Mouse (Mus musculus) right cerebral cortex, postnatal 25 days (tissue): ENCODE data around the gene Acaa1b.

Source experiments
- DNase-seq: peaks from one replicate; pipeline ENCODE4 v3.0.0; 2022

Acaa1b gene

DNA sequence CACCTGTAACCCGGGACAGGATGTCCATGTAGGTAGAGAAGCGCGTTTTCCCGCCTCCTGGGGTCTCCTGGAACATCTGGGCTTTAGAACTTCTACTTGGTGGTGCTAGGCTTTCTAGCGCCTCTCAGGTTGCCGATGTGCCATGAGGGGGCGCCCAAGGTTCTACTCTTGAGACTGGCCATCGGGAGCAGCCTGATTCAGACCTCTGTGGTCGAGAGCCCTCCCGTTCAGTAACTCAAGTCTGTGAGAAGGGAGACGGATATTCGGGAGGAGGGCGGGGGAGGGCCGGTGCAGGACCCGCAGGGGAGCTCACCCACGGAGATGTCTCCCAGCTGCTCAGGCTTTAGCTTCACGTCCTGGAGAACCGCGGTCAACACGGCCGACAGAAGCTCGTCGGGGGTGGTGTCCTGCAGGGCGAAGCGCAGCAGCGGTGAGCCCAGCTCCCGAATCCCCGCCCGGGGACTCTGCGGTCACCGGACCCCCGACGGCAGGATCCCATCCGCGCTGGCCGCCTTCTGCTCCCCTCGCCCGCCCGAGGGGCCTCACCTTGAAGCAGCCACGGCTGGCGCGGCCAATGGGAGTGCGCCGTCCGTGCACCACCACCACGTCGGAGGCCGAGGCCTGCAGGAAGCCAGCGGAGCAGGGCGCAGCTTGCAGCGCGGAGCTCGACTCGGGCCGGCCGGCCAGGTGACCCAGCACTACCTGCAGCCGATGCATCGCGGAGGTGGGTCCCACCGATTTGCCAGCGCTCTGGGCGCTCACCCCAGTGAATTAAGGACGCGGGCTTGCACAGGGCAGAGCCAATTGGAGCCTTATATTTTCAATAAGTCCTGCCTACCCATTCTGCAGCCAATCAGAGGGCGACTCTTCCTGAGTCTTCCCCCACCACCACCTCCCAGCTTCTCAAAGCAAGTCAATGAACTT, at the start of gene Acaa1b:
Acaa1b (minus strand) TSS at position 816 of the 924 bp plus-strand sequence.
- peak; percentile 46 for DNase-seq

DNA sequence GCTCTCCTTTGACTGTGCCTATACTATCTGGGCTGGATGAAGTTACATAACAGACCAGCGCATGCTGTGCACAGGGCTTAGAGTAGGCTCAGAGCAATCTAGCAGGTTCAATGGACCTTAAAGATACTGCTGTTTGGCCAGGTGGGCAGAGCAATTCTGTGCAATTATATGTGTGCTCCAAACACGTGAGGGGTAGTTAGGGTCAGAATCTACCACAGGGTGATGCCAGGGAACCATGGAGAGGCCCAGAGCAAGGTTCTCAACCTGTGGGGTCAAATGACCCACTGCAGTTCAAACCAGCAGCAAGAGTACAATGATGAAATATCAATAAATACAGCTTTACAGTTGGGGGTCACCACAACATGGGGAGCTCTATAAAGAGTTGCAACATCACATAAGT, 49.8 kb upstream of the Acaa1b start:
- DNase-seq: no peak

DNA sequence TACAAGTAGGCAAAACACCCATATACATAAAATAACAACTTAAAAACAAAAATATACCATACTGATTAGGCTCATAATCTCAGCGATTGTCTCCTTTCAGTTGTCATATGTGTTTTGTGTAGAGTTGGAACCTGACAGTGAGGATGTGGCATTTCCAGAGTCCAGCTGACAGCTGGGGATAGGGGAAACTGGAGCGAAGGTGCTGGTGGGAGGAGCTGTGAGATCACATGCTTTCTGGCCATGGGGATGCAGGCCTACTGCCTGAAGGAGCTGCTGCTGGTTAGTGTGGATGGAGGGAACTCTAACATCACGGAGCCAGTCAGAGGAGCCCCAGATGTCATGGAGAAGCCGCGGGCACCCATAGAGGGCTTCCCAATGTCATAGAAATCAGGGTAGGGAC, 48.9 kb upstream of the Acaa1b start:
- no peak for DNase-seq

DNA sequence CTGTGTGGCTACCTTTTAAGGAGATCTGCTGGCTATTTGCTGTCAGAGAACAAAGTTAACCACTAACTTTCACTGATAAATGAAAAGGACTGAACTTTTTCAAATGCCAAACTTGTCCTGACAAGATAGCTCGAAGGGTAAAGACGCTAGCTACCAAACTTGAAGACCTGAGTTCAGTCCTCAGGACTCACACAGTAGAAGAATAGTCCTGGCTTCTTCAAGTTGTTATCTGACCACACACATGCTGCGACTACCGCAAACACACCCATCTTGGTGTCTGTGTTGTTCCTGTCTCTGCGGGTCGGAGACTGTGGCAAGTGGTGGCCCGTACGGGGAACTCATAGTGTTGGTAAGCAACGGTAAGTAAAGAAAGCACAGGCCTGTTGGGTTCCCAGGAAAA, 46.7 kb upstream of the Acaa1b start:
- no peak for DNase-seq

DNA sequence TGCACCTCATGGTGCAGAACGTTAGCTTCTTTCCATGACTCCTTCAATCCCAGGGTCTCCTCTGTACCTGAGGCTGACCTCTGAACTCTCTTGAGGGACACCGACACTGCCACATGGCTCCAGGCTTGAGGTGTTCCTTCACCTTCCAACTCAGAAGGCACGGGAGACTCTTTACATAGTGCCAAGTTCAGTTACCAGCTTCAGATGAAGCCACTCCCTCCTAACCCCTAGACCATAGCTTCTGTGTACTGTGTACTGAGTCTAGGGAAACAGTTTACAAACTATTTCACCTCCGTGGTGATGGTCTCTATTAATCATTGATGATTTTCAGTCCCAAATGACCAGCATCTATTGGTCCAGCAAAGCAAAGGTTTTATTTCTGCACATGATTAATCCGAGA, 44.8 kb upstream of the Acaa1b start:
- DNase-seq: no peak

DNA sequence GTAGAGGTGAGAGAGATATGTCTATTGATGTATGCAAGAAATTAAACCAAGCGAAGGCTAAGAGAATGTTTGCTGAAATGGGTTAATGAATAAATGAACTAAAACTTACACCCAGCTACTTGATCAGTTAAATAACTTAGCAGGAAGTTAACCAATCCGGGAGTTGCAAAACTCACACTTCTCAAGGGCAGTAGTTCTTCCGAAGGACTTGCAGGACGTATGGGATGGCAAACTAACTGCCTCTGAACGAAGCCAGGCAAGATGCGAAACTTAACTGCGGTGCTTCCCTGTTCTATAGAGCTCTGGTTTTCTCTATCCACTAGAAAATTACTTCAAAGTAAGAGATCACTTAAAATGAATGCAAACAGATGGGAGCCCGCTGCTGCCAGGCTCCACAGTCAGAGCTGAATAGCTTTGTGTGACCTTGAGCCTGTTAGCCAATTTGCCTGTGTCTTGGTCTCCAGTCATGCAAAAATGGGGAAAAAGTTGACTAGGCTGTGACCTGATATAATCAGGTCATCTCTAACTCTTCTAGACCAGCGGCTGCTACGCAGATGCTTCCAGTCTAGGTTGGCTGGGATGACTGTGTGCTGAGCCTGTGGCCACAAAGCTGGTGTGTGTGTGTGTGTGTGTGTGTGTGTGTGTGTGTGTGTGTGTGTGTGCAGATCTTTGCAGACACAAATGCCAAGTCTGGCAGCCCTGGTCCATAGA, 42.4 kb upstream of the Acaa1b start:
- DNase-seq: no peak

DNA sequence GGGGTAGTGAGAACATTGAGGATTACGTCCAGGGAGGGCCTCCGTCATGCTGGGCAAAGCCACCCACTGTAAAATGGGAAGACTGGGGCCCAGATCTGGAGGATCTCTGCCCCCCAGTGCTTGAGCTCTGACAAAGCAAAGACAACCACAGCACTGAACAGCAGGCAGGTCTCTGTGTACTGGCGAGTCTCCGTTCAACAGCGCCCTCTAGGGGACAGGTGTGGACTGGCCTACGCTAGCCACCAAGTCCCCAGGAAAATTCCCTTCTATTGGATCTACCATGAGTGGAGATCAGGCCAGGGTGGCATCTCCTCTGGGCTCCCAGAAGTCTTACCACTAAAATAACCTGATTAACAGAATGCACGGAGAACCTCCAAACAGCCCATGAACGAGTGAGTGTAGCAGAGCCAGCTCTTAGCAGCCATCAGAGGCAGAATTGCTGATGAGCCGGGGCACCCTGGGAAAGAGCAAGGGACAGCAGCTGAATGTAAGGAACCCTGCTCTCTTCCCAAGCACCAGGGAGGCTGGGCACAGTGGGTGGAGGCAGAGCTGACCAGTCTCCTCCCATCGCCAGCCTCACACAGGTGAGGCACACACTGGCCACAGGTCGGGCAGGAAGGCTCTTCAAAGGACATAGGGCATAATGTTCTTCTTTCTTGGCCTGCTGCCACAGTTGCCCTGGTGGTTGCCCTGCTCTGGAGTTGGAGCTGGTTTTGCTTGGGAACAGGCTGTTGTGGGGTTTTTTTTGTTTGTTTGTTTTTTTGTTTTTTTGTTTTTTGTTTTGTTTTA, 35.5 kb upstream of the Acaa1b start:
- peak; percentile 26 for DNase-seq

DNA sequence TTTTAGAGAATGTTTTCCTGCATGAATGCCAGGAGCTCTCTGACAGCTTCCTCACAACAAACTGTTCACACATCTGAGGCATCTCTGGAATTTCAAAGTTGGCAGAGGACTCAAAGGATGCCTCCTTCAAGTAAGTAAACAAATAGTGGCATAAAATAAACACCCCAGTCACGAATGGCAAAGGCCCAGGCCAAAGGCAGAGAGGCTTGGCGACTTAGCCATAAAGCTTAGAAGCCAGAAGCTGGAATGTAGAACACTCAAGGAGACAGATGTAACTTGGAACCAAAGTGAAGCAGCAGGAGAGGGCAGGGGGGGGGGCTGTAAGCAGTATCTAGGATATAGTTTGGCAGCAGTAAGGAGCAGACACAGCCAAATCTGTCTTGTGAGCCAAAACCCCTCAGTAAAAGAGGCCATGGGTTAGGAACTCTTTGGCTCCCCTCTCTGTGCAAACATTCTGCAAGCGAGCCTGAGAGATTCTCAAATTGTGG, 24.4 kb upstream of the Acaa1b start:
- no peak for DNase-seq

DNA sequence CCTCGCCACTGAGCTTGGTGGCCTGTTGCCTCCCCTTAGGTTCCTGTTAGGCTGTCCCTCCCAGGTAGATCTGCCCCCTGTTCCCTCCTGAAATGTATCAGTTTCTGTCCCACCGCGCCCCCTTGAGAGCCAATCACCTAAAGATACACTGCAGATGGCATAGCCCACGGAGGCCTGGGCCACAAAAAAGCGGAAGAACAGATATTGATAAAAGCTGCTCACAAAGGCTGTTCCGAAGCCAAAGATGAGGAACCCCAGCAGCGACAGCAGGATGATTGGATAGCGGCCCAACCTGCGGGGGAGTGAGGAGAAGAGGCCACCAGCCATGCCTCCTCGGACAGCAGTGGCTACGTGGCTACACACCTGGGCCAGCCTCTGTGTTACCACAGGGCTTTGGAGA, 22.4 kb upstream of the Acaa1b start:
- no peak for DNase-seq

DNA sequence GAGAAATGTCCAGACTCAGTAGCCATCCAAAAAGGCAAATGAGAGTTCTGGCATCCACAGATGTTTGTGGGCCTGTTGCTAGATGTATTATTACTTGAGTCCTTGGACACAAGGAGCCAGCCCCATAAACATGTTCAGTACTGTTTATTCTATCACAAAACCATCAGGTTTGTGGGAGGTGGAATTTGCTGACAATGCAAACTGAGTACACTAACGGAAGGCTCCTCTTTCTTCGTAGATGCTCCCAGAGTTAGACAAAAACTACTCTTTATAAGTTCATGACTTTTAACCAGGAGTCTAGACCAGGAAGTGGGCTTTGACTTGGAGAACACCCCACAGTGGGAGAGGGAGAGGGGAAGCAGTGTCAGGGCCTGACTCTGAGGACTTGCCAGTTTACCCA, 10.7 kb upstream of the Acaa1b start:
- DNase-seq: no peak

DNA sequence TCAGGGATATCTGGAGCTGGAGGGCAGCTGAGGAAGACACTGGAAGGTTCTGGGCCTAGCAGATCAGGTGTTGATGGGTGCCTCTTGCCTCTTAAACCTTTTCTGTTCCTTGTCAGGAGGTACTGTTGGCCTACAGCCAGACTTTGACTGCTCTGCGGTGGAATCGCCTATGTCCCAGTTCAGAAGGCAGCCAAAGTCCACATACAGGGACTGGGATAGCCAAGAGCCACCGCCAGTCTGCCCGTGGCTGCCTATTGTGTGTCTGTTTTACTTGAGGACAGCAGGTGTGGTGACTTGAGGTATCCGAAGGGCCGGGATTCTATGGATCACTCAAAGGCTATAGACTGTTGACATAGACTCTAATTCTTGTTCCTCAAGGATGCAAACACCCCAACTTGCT, 8.7 kb upstream of the Acaa1b start:
- no peak for DNase-seq

DNA sequence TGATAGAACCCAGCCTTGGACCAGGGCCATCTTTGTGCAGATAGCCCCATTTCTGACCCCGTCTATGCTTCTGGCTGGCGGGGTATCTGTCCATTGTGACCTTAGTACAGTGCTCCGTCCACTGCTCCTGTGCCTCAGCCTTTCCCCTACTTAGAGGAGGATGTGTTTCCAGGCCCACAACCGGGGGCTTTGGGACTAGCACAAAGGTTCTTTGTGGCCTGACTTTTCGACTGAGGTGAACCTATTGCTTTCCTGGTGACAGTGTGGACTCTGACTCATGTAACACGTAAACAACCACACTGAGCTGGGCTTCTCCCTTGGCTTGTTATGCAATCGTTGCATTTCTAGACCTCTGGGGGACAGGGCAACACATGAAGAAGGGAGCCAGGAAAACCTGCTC, 7.8 kb upstream of the Acaa1b start:
- no peak for DNase-seq

DNA sequence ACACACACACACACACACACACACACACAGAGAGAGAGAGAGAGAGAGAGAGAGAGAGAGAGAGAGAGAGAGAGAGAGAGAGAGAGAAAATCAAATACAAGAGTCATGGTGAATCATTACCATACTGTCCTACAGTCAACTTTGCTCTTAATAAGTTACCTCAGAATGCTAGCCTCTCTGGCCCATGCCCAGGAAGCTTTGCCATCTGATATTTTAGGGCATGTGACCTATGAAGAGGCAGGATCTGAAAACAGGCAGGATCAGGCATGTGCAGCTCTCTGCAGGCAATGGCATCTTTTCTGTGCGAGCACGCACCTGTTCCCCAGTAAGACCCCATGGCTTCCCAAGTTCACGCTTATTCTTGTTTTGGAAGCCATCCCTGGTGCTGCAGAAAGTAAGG, 3.8 kb upstream of the Acaa1b start:
- DNase-seq: no peak

DNA sequence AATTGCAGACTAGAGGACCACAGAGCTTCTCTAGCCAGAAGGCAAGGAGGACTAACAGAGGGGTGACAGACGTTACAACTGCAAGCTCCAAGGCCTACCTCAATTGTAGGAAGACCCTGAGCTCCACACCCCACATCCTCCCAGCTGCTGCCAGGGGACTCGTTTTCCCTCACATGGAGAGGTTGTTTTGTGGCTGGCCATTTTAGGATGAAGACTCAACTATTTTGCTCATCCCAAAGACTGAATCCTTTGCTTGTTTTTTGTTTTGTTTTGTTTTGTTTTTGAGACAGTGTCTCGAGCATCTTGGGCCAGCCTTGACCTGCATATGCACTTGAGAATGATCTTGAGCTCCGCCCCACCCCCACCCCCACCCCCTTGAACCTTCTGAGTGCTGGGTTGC, 2.0 kb upstream of the Acaa1b start, which contains the start of gene Gm47289:
Gm47289 (plus strand) TSS at position 301 of the 400 bp plus-strand sequence.
- DNase-seq: no peak

DNA sequence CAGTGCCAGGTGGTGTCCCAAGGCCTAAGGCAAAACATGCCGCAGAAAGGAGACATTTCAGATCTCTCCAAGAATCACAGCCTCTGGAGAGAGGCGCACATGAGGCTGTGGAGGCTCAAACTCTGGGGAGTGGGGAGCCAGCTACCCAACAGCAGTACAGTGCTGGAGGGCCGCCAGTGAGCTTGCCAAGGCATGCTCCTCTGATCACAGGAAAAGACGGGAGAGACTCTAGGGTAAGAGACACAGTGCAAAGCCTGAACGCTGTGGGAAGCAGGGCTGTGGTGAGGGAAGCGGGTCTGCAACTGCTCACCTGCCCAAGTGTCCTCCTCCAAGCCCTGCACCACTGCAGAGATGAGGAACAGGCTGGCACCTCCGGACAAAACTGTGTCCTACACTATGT, 1.1 kb downstream of the Acaa1b start:
- DNase-seq: no peak

DNA sequence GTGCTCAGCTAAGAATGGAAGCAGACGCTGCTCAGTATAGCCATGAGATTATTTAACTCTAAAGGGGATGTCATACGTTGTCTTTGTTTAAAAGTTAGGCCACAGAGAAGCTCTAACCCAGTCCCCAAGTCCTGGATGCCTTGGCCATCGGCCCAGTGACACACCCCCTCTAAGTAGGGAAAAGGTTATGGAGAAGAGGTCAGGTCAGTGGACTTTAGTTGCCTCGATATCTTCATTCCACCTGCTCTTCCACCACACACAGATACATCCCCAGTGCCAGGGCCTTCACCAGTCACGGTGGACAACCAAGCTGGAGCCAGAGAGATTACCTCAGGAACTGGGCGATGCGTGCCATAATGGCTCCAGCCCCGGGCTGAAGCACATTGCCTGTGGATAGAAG, 1.5 kb downstream of the Acaa1b start:
- no peak for DNase-seq

DNA sequence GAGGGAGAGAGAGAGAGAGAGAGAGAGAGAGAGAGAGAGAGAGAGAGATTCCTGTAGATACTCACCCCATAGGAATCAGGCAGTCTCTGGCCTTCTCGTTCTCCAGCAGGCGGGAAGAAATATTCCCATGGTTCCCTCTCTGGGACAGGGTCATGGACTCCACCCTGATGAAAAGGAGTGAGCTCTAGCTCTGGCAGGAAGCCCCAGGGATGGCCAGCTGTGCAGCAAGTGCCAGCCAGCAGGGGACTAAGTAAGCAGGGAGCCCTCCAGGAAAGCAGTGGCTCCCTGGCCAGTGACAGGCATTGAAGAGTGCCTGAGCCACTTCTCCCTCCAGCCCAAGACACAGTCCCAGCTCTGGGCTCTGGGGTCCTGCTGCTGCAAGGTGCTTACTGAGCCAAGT, 5.1 kb downstream of the Acaa1b start:
- no peak for DNase-seq

DNA sequence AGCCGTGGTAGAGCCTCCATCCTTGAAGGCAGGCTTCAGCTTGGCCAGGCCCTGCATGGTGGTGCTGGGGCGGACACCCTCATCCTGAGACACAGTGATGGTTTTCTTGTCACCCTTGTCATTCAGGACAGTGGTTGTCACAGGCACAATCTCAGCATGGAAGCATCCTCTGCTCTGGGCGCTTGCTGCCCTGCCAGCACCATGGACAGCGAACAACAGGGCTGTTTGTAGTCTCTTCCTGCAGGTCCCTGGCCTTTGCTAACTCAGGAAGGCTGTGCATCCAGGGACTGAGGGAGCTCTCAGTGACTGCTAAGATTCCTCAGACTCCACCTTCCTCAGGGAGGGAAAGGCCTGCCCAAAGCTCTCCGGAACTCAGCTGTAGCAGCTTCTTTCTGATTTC, 7.3 kb downstream of the Acaa1b start:
- no peak for DNase-seq

DNA sequence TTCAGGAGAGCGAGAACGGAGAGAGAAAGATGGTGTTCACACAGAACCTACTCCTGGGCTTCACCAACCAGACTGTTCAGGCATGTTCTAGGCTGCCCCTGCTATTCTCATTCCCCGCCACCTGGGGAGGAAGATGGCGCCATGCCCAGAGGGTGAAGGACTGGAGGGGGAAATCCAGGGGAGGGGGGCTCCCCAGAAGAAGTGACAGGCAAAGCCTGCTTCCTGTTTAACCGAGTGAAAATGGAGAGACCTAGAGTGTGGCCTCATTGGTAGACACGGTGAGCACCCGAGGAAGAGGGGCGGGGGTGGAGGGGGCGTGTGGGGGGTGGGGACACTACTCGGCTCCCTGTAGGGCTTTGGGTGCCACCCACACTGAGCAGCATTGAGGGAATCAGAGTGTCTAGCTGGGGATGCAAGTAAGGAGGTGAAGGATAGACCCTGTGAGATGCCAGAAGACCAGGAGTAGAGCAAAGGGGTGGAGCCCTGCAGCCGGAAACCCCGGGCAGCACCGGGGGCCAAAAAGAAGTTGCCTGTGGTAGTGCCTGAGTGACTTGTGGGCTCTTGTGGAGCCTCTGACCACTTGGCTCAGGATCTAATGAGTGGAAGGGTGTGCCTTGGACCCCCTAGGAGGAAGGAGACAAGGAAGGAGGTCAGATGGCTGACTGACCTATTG, 10.7 kb downstream of the Acaa1b start:
- DNase-seq: no peak

DNA sequence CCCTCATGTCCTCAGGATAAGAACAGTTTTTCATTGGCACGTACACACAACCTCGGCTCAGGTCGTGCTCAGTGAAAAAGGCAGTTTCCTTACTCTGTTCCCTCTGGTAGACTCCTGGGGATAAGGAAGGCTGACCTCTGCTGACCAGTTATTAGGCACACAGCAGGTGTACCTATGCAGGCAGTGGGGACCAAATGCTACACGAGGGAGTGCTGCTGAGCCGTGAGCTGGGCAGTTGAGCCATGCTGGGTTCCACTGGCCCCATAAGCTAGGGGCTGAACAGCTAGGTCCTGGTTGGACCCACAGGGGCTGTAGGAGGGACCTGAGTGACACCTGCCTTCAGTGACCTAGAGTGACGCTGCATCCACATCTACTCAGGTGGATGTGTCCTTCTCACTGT, 11.3 kb downstream of the Acaa1b start:
- no peak for DNase-seq

DNA sequence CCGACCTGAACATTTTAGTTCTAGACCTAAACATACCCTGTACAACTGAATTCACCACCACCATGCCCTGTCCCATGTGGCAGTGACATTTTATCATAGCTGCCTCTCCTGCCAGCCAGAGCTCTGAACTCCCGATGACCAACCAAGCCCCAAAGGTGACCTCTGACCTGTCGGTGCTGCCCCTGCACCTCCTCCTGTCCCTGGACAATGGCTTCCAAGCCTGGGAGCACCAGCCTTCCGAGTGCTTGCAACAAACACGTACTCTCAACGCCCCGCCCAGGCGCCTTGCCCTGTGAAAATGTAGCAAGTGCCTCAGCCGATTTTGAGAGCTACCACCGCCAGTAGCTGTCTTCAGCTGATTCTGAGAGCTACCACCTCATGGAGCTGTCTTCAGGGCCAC, 11.8 kb downstream of the Acaa1b start:
- DNase-seq: no peak

DNA sequence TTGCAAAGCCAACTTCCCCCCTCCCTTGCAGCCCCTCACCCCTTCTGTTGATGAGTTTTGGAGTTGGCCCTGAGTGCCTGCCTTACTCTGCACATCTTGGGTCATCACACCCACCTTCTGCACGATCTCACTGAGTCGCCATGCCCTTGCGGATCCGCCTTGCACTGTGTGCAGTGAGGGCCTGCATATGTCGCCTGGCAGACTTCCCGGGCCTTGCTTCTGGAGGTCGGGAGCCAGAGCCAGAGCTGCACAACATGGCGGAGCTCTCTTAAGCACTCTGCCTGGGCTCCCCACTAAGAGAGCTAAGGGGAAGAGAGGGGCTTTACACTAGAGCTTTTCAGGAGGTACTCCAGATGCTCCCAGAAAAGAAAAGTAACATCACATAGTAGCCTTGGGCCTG, 12.2 kb downstream of the Acaa1b start:
- DNase-seq: no peak

DNA sequence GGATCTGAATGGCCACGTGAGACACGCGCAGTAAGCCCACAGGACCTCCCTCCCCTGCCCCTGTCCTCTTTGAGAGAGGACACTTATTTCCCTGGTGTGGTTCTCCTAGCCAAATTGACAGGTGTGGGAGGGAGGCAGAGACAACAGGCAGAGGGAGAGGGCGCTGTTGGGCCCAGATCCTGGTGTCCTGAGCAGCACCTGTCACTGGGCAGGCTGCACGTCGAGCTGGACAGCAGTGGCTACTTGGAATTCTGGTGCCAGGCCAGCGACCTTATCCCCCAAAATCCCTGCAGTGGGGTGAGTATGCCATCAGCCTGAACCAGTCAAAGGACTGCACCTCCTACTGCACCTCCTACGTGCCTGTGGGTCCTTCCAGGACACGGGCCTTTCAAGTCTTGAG, 13.5 kb downstream of the Acaa1b start:
- no peak for DNase-seq
